Mouse (Mus musculus) forebrain, postnatal 0 days (tissue): ENCODE data around the gene Hspa1l. TPM values are rescaled to one million over a fixed set of nuclear protein-coding genes. Genes with fewer than 3 reads are reported as not detected.
"Not testable (repeated sequence)": the region's sequence is repeated elsewhere in the genome, so short reads cannot be mapped to it uniquely, and the experiment has no call there.

ENCODE experiments used
- ATAC-seq: fragments of 200-750 bp; cut with Nextera tagmentation; 2 replicates; pipeline ENCODE4 v1.8.0; 2017; ENCODE audit warnings: mild to moderate bottlenecking, moderate library complexity
- DNase-seq: peaks from one replicate; pipeline ENCODE4 v3.0.0-alpha.2; 2015
- H3K27ac ChIP-seq: fragments of 300-500 bp; sonication (generic); 2 replicates; pipeline ENCODE4 v1.5.1; 2014; ENCODE audit warnings: low read depth, mild to moderate bottlenecking, antibody characterized with exemption, low read length, moderate library complexity, mixed read lengths
- H3K27me3 ChIP-seq: fragments of 300-500 bp; sonication (generic); 2 replicates; pipeline ENCODE4 v1.6.1; 2014; ENCODE audit warnings: mild to moderate bottlenecking, low read length, mixed read lengths; ENCODE audit not compliant: insufficient read depth
- H3K36me3 ChIP-seq: fragments of 300-500 bp; sonication (generic); 2 replicates; pipeline ENCODE4 v1.6.1; 2014; ENCODE audit warnings: mild to moderate bottlenecking, moderate library complexity; ENCODE audit not compliant: insufficient read depth
- H3K4me1 ChIP-seq: fragments of 300-500 bp; sonication (generic); 2 replicates; pipeline ENCODE4 v1.6.1; 2014; ENCODE audit warnings: antibody characterized with exemption; ENCODE audit not compliant: insufficient read depth
- H3K4me2 ChIP-seq: fragments of 300-500 bp; sonication (generic); 2 replicates; pipeline ENCODE4 v1.6.1; 2014; ENCODE audit warnings: low read depth, mild to moderate bottlenecking, moderate library complexity
- H3K4me3 ChIP-seq: fragments of 300-500 bp; sonication (generic); 2 replicates; pipeline ENCODE4 v1.5.1; 2014; ENCODE audit warnings: low read depth, low read length, mixed read lengths
- H3K9ac ChIP-seq: fragments of 300-500 bp; sonication (generic); 2 replicates; pipeline ENCODE4 v1.6.1; 2014; ENCODE audit warnings: mild to moderate bottlenecking
- H3K9me3 ChIP-seq: fragments of 300-500 bp; sonication (generic); 2 replicates; pipeline ENCODE4 v1.6.1; 2016; ENCODE audit warnings: low read length
- CTCF ChIP-seq: sonication (generic); IDR thresholded peaks from 2 replicates; pipeline ENCODE4 v1.5.1; 2016; ENCODE audit warnings: antibody characterized with exemption, control low read depth, low read depth
- WGBS: fragments of 180-500 bp; shearing (Covaris S2); extraction: QIAGEN DNeasy Blood & Tissue Kit; methylation state at CpG from one replicate; pipeline ENCODE4 v1.1.7; 2014; 5-methylcytosine and 5-hydroxymethylcytosine counted together
- polyA plus RNA-seq: library from polyadenylated mRNA; unstranded; fragments of >200 nt; fragmentation: Nextera tagmentation; extraction: Ambion mirVana; gene quantifications from 2 replicates; pipeline ENCODE4 v1.2.1, GENCODE M21; 2015
- total RNA-seq: library from RNA; depleted of rRNA; stranded (reverse); fragments of >200 nt; gene quantifications from 2 replicates; pipeline ENCODE4 v1.2.3, GENCODE M21; 2014

Hspa1l gene
- total and polyA plus RNA-seq, 2 experiments from 2014 or later, result 0.24 to 0.36 TPM

DNA sequence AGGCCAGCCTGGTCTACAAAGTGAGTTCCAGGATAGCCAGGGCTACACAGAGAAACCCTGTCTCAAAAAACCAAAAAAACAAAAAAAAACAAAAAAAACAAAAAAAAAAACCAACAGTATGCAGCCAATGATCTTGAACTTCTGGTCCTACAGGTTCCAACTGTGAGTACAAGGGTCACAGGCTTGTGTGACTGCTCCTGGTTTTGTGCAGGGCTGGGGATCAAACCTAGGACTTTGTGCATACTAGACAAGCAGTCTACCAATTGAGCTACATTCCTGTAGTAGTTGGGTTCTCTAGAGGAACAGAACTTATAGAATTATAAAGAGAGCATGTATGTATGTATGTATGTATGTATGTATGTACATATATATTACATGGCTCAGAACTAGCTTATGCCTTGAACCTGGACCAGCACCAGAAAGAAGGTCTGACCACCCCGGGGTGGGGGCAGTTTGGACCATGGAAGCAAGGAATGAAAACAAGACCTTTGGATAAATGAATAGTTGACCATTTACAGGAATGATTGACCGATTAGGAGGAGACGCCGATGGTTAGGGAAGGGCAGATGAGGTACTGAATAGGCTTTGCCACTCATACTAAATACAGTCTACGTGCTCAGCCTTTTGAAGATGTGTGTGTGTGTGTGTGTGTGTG, 25.9 kb upstream of the Hspa1l start:
- H3K9ac ChIP-seq, result no peak overlapping the region
- no peaks in the 10 kb centered on the region for H3K9me3 ChIP-seq
- no peaks in the 10 kb centered on the region for H3K27me3 ChIP-seq
- H3K4me3 ChIP-seq, result no peak overlapping the region
- H3K4me1 ChIP-seq, result peaks cover 8% of the 10 kb centered on the region
- no peak overlapping the region for H3K27ac ChIP-seq
- no peak for TF ChIP-seq CTCF
- WGBS, result 90% methylated on average over 5 of the region's 5 CpGs
- ATAC-seq (no peak), DNase-seq (no peak)
- H3K36me3 ChIP-seq, result peaks cover 10% of the 10 kb centered on the region
- no peak overlapping the region for H3K4me2 ChIP-seq

DNA sequence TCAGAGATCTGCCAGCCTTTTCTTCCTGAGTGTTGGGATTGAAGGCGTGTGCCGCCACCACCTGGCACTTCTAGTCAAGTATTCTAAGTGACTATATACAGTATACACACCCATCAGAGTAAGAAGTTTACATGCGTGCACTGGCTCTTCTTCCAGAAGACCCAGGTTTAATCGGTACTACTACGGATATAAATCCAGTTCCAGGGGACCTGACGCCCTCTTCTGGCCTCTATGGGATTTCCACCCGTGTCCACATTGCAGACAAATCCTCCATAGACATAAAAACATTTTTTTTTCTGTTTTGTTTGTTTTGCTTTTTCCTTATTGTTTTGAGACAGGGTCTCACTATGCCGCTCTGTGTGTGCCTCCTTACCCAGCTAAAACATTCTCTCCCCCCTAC, 24.9 kb upstream of the Hspa1l start:
- no peaks in the 10 kb centered on the region for H3K27me3 ChIP-seq
- H3K27ac ChIP-seq, result no peak overlapping the region
- peaks cover 8% of the 10 kb centered on the region for H3K4me1 ChIP-seq
- H3K4me3 ChIP-seq, result no peak overlapping the region
- ATAC-seq (no peak), DNase-seq (peak; percentile 36)
- WGBS, result 20% methylated on average over 8 of the region's 8 CpGs
- no peak overlapping the region for H3K9ac ChIP-seq
- TF ChIP-seq CTCF, result peak; percentile 51
- H3K4me2 ChIP-seq, result no peak overlapping the region
- peaks cover 10% of the 10 kb centered on the region for H3K36me3 ChIP-seq
- no peaks in the 10 kb centered on the region for H3K9me3 ChIP-seq

DNA sequence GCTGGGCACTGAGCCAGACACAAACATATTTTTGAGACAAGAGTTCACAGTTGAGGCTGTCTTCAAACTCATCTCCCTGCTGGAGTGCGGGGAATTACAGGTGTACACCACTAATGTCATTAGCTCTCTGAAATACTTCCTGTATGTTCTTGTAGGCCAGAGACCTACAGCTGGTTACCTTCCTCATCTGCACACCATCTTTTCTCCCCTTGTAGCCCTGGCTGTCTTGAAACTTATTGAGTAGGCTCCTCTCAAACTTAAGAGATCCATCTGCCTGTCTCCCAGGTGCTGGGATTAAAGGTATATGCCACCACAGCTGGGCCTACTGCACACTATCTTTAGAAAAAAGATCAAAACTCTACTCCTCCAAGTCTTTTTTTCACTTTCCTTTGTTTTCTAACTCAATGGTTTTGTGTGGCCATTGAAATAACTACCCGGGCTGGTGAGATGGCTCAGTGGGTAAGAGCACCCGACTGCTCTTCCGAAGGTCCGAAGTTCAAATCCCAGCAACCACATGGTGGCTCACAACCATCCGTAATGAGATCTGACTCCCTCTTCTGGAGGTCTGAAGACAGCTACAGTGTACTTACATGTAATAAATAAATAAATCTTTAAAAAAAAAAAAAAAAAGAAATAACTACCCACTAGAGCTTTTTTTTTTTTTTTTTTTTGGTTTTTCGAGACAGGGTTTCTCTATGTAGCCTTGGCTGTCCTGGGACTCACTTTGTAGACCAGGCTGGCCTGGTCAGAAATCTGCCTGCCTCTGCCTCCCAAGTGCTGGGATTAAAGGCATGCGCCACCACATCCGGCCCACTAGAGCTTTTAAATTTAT, 23.6 kb upstream of the Hspa1l start:
- 64% methylated on average over 9 of the region's 9 CpGs for WGBS
- H3K27me3 ChIP-seq, H3K4me3 ChIP-seq, ATAC-seq, H3K9me3 ChIP-seq, H3K27ac ChIP-seq, H3K9ac ChIP-seq, DNase-seq, H3K4me2 ChIP-seq, H3K4me1 ChIP-seq: not testable (repeated sequence)
- peaks cover 10% of the 10 kb centered on the region for H3K36me3 ChIP-seq

DNA sequence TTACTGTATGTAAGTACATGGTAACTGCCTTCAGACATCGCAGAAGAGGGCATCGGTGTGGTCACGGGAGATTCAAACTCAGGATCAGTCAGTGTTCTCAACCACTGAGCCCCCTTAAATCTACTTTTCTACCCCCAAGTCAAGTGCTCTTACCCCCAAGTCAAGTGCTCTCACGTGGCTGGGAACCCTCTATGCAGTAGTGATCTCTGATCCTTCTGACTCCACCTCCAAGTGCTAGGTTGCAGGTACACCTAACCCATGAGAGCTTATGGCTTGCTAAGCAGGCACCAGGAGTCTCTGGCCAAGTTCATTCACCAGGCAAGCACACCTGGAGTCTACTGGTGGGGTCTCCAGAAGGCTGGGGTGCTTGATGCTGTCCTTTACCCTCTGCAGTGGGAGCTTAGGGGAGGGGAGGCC, 22.9 kb upstream of the Hspa1l start:
- Histone ChIP-seq H3K4me2 (no peak overlapping the region), H3K4me1 (peaks cover 8% of the 10 kb centered on the region), H3K36me3 (peaks cover 10% of the 10 kb centered on the region), H3K4me3 (no peak overlapping the region), H3K9me3 (no peaks in the 10 kb centered on the region), H3K27me3 (no peaks in the 10 kb centered on the region), H3K27ac (no peak overlapping the region), H3K9ac (no peak overlapping the region)
- TF ChIP-seq CTCF, result no peak
- ATAC-seq (no peak), DNase-seq (no peak)
- 40% methylated on average over 4 of the region's 4 CpGs for WGBS

DNA sequence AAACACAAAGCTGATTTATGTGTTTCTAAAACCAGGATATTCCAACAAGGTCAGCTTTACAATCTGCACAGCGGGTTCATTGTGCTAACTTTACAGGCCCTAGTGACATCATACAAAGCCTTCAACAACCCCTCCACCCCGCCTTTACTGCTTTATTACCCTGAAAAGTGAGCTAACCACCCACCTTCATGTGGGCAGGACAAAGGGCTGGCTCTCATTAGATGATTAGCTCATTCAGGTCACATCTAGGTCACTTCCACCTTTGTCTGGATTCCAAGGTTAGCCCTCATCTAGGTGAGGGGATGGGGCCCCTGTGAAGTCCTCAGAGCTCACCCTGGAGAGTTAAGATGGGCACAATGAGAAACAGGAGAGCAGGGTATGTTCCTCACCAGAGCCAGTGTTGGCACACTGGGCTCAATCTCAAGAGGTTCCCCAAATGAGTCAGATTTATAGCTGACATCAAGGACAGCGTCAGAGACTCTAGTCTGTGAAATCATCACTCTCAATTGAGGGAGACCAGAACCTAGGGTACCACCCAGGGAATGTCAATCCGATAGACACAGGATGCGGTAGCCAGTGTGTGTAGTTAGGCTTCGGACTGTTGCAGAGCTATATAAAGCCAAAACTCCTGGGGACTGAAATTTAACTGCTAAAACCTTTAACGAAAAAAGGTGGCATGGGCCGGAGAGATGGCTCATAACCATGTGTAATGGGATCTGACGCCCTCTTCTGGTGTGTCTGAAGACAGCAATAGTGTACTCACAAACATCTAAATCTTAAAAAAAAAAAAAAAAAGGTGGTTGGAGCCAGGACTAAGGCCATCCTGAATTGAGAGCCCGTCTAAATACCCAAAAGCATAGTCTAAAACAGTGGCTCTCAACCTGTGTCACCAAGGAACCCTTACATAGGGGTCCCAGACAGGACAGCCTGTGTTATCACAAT, 21.7 kb upstream of the Hspa1l start:
- peaks cover 10% of the 10 kb centered on the region for H3K36me3 ChIP-seq
- H3K4me3 ChIP-seq, result peak overlapping the region; percentile 83
- peak; percentile 32 for TF ChIP-seq CTCF
- peaks cover 8% of the 10 kb centered on the region for H3K4me1 ChIP-seq
- no peaks in the 10 kb centered on the region for H3K9me3 ChIP-seq
- no peak for ATAC-seq
- 20% methylated on average over 10 of the region's 10 CpGs for WGBS
- peak overlapping the region; percentile 81 for H3K4me2 ChIP-seq
- H3K9ac ChIP-seq, result peak overlapping the region; percentile 99
- H3K27me3 ChIP-seq, result no peaks in the 10 kb centered on the region
- peak overlapping the region; percentile 92 for H3K27ac ChIP-seq
- no peak for DNase-seq

DNA sequence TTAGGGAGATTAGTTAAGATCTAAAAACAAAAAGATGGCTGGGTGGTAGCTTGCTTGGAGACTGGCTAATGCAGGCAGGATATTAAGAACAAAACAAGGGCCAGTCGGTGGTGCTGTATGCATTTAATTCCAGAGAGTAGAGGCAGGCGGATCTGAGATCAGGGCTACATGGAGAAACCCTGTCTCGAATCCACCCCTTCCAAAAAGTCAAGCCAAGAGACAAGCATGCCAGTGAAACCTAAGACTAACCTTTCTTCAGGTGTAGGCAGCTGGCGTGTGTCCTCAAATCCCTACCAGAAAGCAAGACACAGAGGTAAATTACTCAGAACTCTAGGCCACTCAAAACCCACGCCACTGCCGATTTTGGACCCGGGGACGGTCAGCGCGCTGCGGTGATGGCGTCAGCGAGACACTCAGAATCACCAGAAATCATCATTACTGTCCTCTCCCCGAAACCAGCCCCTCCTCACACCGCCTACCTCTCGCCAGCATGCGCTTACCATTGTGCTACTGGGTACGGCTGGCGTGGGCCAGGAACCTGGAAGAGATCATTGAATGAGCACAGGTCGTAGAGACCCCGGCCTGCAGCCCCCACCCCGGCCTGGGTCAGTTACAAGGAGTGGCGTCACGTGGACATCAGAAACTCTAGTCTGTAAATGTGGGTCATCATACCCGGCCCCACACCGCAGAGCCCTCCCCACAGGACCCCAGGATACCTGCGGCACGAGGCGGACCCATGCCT, 20.7 kb upstream of the Hspa1l start:
- H3K4me3 ChIP-seq, result peak overlapping the region; percentile 83
- no peaks in the 10 kb centered on the region for H3K9me3 ChIP-seq
- H3K4me2 ChIP-seq, result peak overlapping the region; percentile 81
- TF ChIP-seq CTCF, result no peak
- peaks cover 10% of the 10 kb centered on the region for H3K36me3 ChIP-seq
- peaks cover 8% of the 10 kb centered on the region for H3K4me1 ChIP-seq
- 0% methylated on average over 29 of the region's 29 CpGs for WGBS
- H3K27ac ChIP-seq, result peak overlapping the region; percentile 92
- ATAC-seq (peak; percentile 55), DNase-seq (peak; percentile 58)
- H3K27me3 ChIP-seq, result no peaks in the 10 kb centered on the region
- H3K9ac ChIP-seq, result peak overlapping the region; percentile 99
